1 mouse cellular context compared by ENCODE assay signal in genomic region chr14:57910501-57911068, GRCm38 (mm10).
TF ChIP-seq lines count a peak whose summit lies in the region.

No protein-coding gene starts in this region.

TF ChIP-seq in CH12.LX, 34 proteins besides CTCF, POLR2A, EP300 and RAD21 (continued from another document):
- no peak for TF ChIP-seq CHD2 (IDR thresholded peaks at IDR 0.05; ENCODE audit: low read length)
- peak; percentile 62 for TF ChIP-seq ZC3H11A (IDR thresholded peaks at IDR 0.05; ENCODE audit: low read depth, low read length)
- peak; percentile 86 for TF ChIP-seq IRF4 (IDR thresholded peaks at IDR 0.05; ENCODE audit: low read depth, low read length)
- peak; percentile 84 for TF ChIP-seq MAX (IDR thresholded peaks at IDR 0.05; ENCODE audit: low read length)
- peak; percentile 54; the same call in 1 of the 2 replicates for TF ChIP-seq NELFE (IDR thresholded peaks at IDR 0.05; ENCODE audit: low read depth, low read length)
- TF ChIP-seq GABPA (IDR thresholded peaks at IDR 0.05; ENCODE audit: insufficient replicate concordance, low read depth, low read length), result no peak
- TF ChIP-seq ZMIZ1 (IDR thresholded peaks at IDR 0.05; ENCODE audit: low read depth, low read length), result no peak; the same call in 1 of the 2 replicates
- TF ChIP-seq ELF1 (IDR thresholded peaks at IDR 0.05; ENCODE audit: low read depth, low read length), result peak; percentile 73
- peak; percentile 59; the same call in 1 of the 2 replicates for TF ChIP-seq MEF2A (IDR thresholded peaks at IDR 0.05; ENCODE audit: borderline replicate concordance, low read depth, low read length)
- TF ChIP-seq USF2 (conservative IDR thresholded peaks at IDR 0.05; ENCODE audit: low read depth, low read length), result no peak
- peak; percentile 57 for TF ChIP-seq ZNF384 (IDR thresholded peaks at IDR 0.05; ENCODE audit: low read depth, low read length)
- TF ChIP-seq USF1 (IDR thresholded peaks at IDR 0.05; ENCODE audit: low read depth, low read length), result no peak
- TF ChIP-seq POLR2AphosphoS2 (IDR thresholded peaks at IDR 0.05; ENCODE audit: low read depth, low read length), result no peak; the same call in 1 of the 2 replicates
